Mouse (Mus musculus) 416B (cell line): Measurements from ENCODE around the gene Kmo.
A peak's percentile ranks its signal among the peaks of the same experiment; 100 is the strongest.

Experiments used
- DNase-seq: peaks from one replicate; pipeline ENCODE4 v3.0.0; 2011; ENCODE audit warnings: low read depth

The Kmo gene

GRCm38 (mm10) chr1:175619814-175620431 lies at the start of gene Kmo:
TSS of gene Kmo (plus strand) at chr1:175620381.
- no peak for DNase-seq

- no peak for DNase-seq
Observed at GRCm38 (mm10) chr1:175574129-175574528, 46.1 kb upstream of the Kmo start.

GRCm38 (mm10) chr1:175578425-175579096 lies 41.6 kb upstream of the Kmo start:
- no peak for DNase-seq

- DNase-seq = no peak
Observed at GRCm38 (mm10) chr1:175579598-175580235, 40.5 kb upstream of the Kmo start.

- DNase-seq = no peak
Observed at GRCm38 (mm10) chr1:175580346-175580745, 39.8 kb upstream of the Kmo start.

GRCm38 (mm10) chr1:175582799-175583198 lies 37.4 kb upstream of the Kmo start:
- DNase-seq = no peak

- DNase-seq = no peak
Observed at GRCm38 (mm10) chr1:175585267-175585666, 34.9 kb upstream of the Kmo start.

- no peak for DNase-seq
Observed at GRCm38 (mm10) chr1:175586656-175587055, 33.5 kb upstream of the Kmo start.

GRCm38 (mm10) chr1:175592832-175593231 lies 27.3 kb upstream of the Kmo start:
- DNase-seq = no peak

- peak; percentile 16 for DNase-seq
Observed at GRCm38 (mm10) chr1:175602231-175602630, 17.9 kb upstream of the Kmo start.

GRCm38 (mm10) chr1:175603390-175603789 lies 16.8 kb upstream of the Kmo start:
- no peak for DNase-seq

GRCm38 (mm10) chr1:175607308-175607707 lies 12.9 kb upstream of the Kmo start:
- no peak for DNase-seq

- no peak for DNase-seq
Observed at GRCm38 (mm10) chr1:175607838-175608585, 12.2 kb upstream of the Kmo start.

GRCm38 (mm10) chr1:175608708-175609107 lies 11.5 kb upstream of the Kmo start:
- no peak for DNase-seq

- DNase-seq = no peak
Observed at GRCm38 (mm10) chr1:175614992-175615391, 5.2 kb upstream of the Kmo start.

GRCm38 (mm10) chr1:175623656-175624055 lies 3.5 kb downstream of the Kmo start:
- no peak for DNase-seq

- DNase-seq = peak; percentile 98
Observed at GRCm38 (mm10) chr1:175625257-175625879, 5.2 kb downstream of the Kmo start, which contains the start of gene Fh1. TSS of gene Fh1 (minus strand) at chr1:175625635.

GRCm38 (mm10) chr1:175625990-175626692 lies 6.0 kb downstream of the Kmo start:
- peak; percentile 81 for DNase-seq

GRCm38 (mm10) chr1:175629248-175629647 lies 9.1 kb downstream of the Kmo start:
- DNase-seq = no peak

- DNase-seq = no peak
Observed at GRCm38 (mm10) chr1:175630345-175630744, 10.2 kb downstream of the Kmo start.

- DNase-seq = no peak
Observed at GRCm38 (mm10) chr1:175631080-175631479, 10.9 kb downstream of the Kmo start.
